Mouse (Mus musculus) hindbrain, embryonic 13.5 days (tissue): ENCODE data around the gene Fibp. TPM values are rescaled to one million over a fixed set of nuclear protein-coding genes. Genes with fewer than 3 reads are reported as not detected.

Source experiments
- ATAC-seq: fragments of 200-750 bp; cut with Nextera tagmentation; 2 replicates; pipeline ENCODE4 v1.8.0; 2017; ENCODE audit warnings: moderate TSS enrichment; ENCODE audit not compliant: low FRiP score
- H3K27ac ChIP-seq: fragments of 300-500 bp; sonication (generic); 2 replicates; pipeline ENCODE4 v1.5.1; 2015; ENCODE audit warnings: inconsistent platforms, mild to moderate bottlenecking, moderate library complexity
- H3K27me3 ChIP-seq: fragments of 300-500 bp; sonication (generic); 2 replicates; pipeline ENCODE4 v1.6.1; 2015; ENCODE audit warnings: mild to moderate bottlenecking, inconsistent platforms
- H3K36me3 ChIP-seq: fragments of 300-500 bp; sonication (generic); 2 replicates; pipeline ENCODE4 v1.6.1; 2015; ENCODE audit warnings: mild to moderate bottlenecking, inconsistent platforms
- H3K4me1 ChIP-seq: fragments of 300-500 bp; sonication (generic); replicated peaks from 2 replicates; pipeline ENCODE4 v1.6.1; 2015; ENCODE audit warnings: inconsistent platforms
- H3K4me2 ChIP-seq: fragments of 300-500 bp; sonication (generic); 2 replicates; pipeline ENCODE4 v1.6.1; 2015; ENCODE audit warnings: inconsistent platforms, mild to moderate bottlenecking, moderate library complexity
- H3K4me3 ChIP-seq: fragments of 300-500 bp; sonication (generic); 2 replicates; pipeline ENCODE4 v1.5.1; 2015; ENCODE audit warnings: mild to moderate bottlenecking, inconsistent platforms
- H3K9ac ChIP-seq: fragments of 300-500 bp; sonication (generic); 2 replicates; pipeline ENCODE4 v1.6.1; 2015; ENCODE audit warnings: mild to moderate bottlenecking, inconsistent platforms
- H3K9me3 ChIP-seq: fragments of 300-500 bp; sonication (generic); 2 replicates; pipeline ENCODE4 v1.6.1; 2016; ENCODE audit warnings: inconsistent platforms
- WGBS: fragments of 180-500 bp; shearing (Covaris S2); methylation state at CpG from one replicate; pipeline ENCODE4 v1.1.7; 2015; 5-methylcytosine and 5-hydroxymethylcytosine counted together
- polyA plus RNA-seq: library from polyadenylated mRNA; unstranded; fragments of >200 nt; fragmentation: Nextera tagmentation; extraction: Ambion mirVana; gene quantifications from 2 replicates; pipeline ENCODE4 v1.2.1, GENCODE M21; 2015

Fibp gene
- polyA plus RNA-seq, 1 experiment from 2014 or later: 169 TPM

DNA sequence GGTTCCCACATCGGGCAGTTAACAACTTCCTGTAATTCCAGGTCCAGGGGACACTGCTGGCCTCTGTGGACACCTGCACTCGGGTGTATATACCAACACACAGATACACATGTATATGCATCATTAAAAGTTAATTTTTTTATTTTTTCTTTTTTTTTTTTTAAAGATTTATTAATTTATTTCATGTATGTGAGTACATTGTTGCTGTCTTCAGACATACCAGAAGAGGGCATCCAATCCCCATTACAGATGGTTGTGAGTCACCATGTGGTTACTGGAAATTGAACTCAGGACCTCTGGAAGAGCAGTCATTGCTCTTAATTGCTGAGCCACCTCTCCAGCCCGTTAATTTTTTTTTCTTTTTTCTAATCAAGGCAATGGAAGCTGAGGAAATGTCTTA lies 12.4 kb downstream of the Fibp start:
- no peak overlapping the region for H3K4me3 ChIP-seq

DNA sequence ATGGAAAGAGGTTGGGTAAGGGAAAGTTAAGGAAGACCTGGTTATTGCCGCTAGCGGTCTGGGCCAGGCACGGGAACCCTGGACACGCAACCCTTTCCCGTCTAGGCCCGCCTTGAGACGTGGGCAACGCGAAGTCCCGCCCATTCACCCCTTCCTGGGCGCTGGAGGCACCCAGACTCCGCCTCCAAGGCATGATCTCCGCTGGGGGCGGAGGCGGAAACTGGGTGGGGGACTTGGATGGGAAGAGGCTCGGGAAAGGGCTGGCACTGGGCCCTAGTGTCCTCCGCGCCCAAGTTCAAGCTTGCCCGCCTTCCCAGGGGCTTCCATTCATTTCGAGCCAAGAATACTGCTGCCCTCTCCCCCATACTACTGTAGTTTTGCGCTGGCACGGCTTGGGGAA lies 13.3 kb downstream of the Fibp start, which contains the start of gene Efemp2:
Efemp2 (plus strand) TSS at position 235 of the 400 bp plus-strand sequence.
- Histone ChIP-seq H3K27ac (peak within 1 kb of the TSS; percentile 69), H3K9ac (peak within 1 kb of the TSS; percentile 86), H3K4me1 (peaks cover 28% of the 10 kb centered on the region), H3K27me3 (no peaks in the 10 kb centered on the region), H3K4me3 (peak within 1 kb of the TSS; percentile 58), H3K36me3 (peaks cover 11% of the 10 kb centered on the region), H3K4me2 (peak within 1 kb of the TSS; percentile 95), H3K9me3 (no peaks in the 10 kb centered on the region)
- ATAC-seq: peak; percentile 58
- WGBS: 3% methylated on average over 22 of the region's 22 CpGs

More for the DNA sequence above, 12.4 kb downstream of the Fibp start:
- Histone ChIP-seq H3K4me2 (no peak overlapping the region), H3K9ac (no peak overlapping the region), H3K27ac (no peak overlapping the region), H3K27me3 (no peaks in the 10 kb centered on the region), H3K36me3 (peaks cover 11% of the 10 kb centered on the region), H3K4me1 (peaks cover 28% of the 10 kb centered on the region), H3K9me3 (no peaks in the 10 kb centered on the region)
- 79% methylated on average over 3 of the region's 3 CpGs for WGBS
- ATAC-seq: no peak

DNA sequence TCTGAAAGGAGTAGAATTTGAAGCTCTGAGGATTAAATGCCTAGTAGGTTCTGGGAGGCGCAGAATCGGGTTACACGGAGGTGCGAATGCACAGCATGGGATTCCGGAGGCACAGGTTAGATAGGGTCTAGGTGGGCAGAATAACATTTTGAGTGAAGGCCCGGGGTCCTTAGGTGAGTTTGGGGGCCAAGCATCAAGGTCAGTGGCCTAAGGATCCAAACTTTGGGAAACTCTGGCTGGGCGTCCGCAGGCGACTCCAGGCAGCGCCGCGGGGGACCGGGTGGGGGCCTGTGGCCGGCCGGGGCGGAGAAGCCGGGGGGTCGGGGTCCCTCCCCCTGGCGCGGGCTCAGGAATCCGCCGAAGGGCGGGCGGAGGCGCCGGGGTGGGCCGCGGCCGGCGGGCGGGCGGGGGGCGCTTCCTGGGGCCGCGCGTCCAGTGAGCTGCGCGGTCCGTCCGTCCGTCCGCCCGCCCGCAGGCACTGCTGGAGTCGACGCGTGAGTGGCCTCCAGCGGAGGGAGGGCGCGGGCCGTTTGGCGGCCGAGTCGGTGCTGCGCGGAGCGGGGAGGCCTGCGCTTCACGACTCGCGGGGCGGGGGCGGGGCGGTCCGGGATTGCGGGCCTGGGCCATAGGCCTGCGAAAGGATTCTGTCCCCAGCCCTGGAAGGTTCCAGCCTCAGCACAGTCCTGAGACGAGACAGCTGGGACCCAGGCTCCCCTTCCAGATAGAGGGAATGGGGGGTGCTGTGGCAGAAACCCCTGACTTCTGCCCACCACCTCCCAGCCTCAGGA lies 14.1 kb downstream of the Fibp start:
- H3K4me3 ChIP-seq: peak overlapping the region; percentile 58
- WGBS: under 1% methylated on average over 46 of the region's 68 CpGs
- H3K27me3 ChIP-seq: no peaks in the 10 kb centered on the region
- H3K36me3 ChIP-seq: peaks cover 19% of the 10 kb centered on the region
- no peaks in the 10 kb centered on the region for H3K9me3 ChIP-seq
- H3K4me1 ChIP-seq: peaks cover 28% of the 10 kb centered on the region
- peak overlapping the region; percentile 69 for H3K27ac ChIP-seq
- peak overlapping the region; percentile 95 for H3K4me2 ChIP-seq
- H3K9ac ChIP-seq: peak overlapping the region; percentile 86
- ATAC-seq: peak; percentile 60

DNA sequence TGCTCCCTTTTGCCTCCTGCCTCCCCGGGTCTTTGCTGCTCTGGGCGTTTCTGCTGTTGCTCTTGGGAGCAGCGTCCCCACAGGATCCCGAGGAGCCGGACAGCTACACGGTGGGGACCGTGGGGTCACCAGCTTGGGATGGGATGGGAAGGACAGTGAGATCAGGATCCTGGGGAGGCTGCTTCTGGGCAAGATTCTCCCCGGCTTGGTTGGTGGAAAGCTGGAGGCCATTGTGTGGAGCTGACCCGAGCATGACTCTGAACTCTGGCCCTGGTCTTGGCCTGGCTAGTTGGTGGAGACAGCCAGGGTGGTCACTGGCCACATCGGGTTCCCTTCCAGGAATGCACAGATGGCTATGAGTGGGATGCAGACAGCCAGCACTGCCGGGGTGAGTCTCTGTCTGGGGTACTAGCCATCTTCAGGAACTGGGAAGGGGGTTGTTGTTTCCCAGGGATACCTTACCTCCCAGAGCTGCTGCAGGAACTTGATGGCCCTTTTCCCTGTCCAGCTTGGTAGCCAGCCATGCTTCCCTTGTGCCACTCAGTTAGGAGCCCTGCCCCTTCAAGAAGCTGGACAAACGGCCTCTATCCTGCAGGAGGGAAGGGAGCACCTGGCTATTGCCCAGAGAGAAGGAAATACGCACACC lies 14.8 kb downstream of the Fibp start:
- H3K4me1 ChIP-seq: peaks cover 28% of the 10 kb centered on the region
- no peak for ATAC-seq
- 22% methylated on average over 13 of the region's 13 CpGs for WGBS

DNA sequence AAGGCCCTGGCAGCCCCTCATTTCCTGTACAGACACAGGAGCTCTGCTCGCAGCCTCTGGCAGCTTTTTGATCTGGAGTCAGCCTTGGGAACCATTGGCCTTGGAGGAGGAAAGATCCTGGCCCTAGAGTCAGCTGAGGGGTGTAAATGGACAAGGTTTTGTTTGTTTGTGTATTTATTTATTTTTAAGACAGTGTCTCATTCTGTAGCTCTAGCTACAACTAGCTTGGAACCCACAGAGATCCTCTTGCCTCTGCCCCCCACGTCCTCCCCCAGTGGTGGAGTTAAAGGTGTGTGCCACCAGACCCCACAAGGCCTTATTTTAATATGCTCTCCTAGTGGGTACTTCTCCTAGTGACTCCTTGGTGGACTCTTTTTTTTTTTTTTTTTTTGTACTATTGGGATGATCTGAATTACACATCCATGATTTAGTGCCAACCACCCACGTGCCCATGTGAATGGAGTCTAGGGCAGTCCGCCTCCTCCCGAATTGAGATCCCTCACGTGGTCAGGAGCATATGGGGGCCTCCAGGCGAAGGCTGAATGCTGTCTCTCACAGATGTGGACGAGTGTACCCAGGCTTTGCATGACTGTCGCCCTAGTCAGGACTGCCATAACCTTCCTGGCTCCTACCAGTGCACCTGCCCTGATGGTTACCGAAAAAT lies 16.7 kb downstream of the Fibp start:
- Histone ChIP-seq H3K36me3 (peaks cover 44% of the 10 kb centered on the region), H3K4me3 (no peak overlapping the region), H3K27ac (no peak overlapping the region), H3K4me1 (peaks cover 24% of the 10 kb centered on the region), H3K4me2 (no peak overlapping the region), H3K27me3 (no peaks in the 10 kb centered on the region), H3K9ac (no peak overlapping the region), H3K9me3 (no peaks in the 10 kb centered on the region)
- ATAC-seq: no peak
- 87% methylated on average over 10 of the region's 10 CpGs for whole genome bisulfite sequencing

More for the DNA sequence above, 14.8 kb downstream of the Fibp start:
- Histone ChIP-seq H3K27me3 (no peaks in the 10 kb centered on the region), H3K27ac (peak overlapping the region; percentile 69), H3K9ac (peak overlapping the region; percentile 86), H3K4me2 (peak overlapping the region; percentile 95), H3K9me3 (no peaks in the 10 kb centered on the region), H3K36me3 (peaks cover 25% of the 10 kb centered on the region), H3K4me3 (peak overlapping the region; percentile 58)

DNA sequence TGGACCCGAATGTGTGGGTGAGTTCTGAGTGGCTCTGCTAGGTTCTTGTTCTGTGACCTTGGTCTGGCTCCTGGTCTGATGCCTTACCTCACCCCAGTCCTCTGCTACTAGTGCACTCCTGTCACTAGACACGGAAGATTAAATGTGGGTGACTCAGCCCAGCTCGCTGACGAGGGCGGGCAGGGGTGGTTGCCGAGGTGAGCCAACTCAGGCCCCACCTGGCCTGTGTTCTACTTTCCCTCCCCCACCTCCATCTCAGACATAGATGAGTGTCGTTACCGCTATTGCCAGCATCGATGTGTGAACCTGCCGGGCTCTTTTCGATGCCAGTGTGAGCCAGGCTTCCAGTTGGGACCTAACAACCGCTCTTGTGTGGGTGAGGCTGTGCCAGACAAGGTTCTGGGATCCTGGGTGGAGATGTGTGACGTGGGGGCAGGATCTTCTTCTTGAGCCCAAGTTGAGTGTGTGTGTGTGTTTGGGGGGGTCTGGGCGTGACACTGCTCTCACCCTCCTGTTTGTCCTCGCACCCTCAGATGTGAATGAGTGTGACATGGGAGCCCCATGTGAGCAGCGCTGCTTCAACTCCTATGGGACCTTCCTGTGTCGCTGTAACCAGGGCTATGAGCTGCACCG lies 17.4 kb downstream of the Fibp start:
- Histone ChIP-seq H3K36me3 (peaks cover 51% of the 10 kb centered on the region), H3K4me2 (no peak overlapping the region), H3K27ac (no peak overlapping the region), H3K4me1 (peaks cover 24% of the 10 kb centered on the region), H3K9me3 (no peaks in the 10 kb centered on the region), H3K27me3 (no peaks in the 10 kb centered on the region), H3K9ac (no peak overlapping the region), H3K4me3 (no peak overlapping the region)
- 92% methylated on average over 18 of the region's 18 CpGs for WGBS
- ATAC-seq: no peak

DNA sequence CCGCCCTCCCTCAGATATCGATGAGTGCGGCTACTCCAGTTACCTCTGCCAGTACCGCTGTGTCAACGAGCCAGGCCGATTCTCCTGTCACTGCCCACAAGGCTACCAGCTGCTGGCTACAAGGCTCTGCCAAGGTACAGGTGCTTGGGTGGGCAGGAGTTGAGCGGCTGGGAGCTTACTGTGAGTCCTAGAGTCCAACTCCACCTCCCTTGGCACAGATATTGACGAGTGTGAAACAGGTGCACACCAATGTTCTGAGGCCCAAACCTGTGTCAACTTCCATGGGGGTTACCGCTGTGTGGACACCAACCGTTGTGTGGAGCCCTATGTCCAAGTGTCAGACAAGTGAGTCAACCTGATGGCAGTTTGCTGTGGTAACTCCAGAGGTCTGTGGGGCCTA lies 19.6 kb downstream of the Fibp start:
- ATAC-seq: no peak
- H3K4me3 ChIP-seq: no peak overlapping the region
- 96% methylated on average over 10 of the region's 10 CpGs for WGBS
- H3K27me3 ChIP-seq: no peaks in the 10 kb centered on the region
- H3K9me3 ChIP-seq: no peaks in the 10 kb centered on the region
- H3K9ac ChIP-seq: no peak overlapping the region
- H3K27ac ChIP-seq: no peak overlapping the region
- H3K36me3 ChIP-seq: peaks cover 73% of the 10 kb centered on the region
- no peak overlapping the region for H3K4me2 ChIP-seq
- peaks cover 11% of the 10 kb centered on the region for H3K4me1 ChIP-seq

DNA sequence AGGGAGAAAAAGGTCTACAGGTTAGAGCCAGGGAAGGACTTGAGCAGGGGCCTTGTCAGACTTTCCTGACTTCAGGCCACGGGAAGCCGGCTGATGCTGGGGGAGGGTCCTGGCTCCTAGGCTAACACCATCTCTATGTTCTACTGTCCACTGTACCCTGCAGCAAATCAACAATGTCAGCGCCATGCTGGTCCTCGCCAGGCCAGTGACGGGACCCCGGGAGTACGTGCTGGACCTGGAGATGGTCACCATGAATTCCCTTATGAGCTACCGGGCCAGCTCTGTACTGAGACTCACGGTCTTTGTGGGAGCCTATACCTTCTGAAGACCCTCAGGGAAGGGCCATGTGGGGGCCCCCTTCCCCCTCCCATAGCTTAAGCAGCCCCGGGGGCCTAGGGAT lies 21.0 kb downstream of the Fibp start:
- Histone ChIP-seq H3K4me2 (no peak overlapping the region), H3K9me3 (no peaks in the 10 kb centered on the region), H3K27ac (no peak overlapping the region), H3K27me3 (no peaks in the 10 kb centered on the region), H3K36me3 (peaks cover 87% of the 10 kb centered on the region), H3K4me1 (peaks cover 2% of the 10 kb centered on the region; the same call in 1 of the 2 replicates), H3K4me3 (no peak overlapping the region), H3K9ac (no peak overlapping the region)
- 90% methylated on average over 10 of the region's 10 CpGs for WGBS
- ATAC-seq: no peak

DNA sequence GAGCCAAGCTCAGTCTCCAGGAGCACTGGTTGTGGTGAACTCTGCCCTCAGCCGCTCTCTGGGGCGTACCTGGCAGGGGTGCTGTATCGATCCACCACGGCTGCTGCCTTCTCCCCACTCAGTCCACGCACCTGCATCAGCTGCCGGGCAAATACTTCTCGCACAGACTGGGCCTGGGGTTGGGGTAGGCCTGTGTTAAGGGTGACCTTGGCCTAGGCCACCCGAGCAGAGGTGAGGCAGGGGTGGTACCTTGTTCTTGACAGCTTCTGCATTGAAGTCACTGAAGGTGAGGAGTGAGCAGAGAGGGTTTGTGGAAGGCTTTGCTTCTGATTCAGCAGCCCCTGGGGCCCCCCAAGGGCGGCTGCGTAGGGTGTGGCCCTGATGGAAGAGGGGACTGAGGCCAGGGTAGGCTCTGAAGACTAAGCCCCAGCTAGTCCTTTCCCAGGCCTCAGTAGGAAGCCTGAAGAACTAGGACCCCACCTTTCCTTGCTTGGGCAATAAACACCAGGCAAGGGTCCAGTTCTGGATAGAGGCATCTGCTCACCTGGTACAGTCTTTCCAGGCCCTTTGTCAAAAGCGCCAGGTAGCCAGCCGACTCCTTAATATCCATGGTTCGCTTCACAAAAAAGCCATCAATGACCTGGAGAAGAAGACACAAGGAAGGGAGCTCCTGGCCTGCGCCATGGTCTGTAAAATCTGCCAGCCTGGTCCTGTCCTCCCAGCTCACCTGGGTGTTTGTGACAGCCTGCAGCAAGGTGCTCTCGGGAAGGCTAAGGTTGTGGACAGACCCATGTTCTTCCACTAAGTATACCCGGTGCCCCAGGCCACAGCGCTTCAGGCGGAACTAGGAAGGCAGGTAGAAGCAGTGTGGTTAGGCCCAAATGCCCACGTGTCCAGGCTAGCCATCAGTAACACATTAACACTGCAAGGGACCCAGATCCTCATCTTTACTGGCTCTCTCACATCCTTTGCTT lies 23.3 kb downstream of the Fibp start:
- Histone ChIP-seq H3K4me1 (peaks cover 21% of the 10 kb centered on the region), H3K27ac (no peak overlapping the region), H3K36me3 (peaks cover 76% of the 10 kb centered on the region), H3K9me3 (no peaks in the 10 kb centered on the region), H3K4me3 (no peak overlapping the region), H3K9ac (no peak overlapping the region), H3K4me2 (no peak overlapping the region), H3K27me3 (no peaks in the 10 kb centered on the region)
- no peak for ATAC-seq
- WGBS: 95% methylated on average over 19 of the region's 19 CpGs

DNA sequence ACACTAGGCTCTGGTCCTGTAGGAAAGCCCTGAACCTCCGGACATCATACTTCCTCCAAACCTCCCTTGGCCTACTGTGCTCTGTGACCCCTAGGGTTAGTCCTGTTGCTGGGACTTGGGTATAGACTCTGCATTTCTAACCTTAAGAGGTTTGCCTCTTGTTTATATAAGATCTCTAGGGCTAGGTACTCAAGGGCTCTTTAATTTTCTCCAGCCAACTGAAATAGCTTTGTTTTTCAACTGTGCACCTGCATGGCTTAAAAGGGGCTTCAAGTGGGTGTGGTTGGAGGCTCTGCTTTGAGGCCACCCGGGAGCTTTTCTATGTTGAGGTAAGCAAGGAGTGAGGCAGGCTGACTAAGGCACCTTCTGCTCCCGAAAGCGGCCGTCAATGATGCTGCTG lies 24.1 kb downstream of the Fibp start:
- Histone ChIP-seq H3K4me3 (no peak overlapping the region), H3K4me1 (peaks cover 29% of the 10 kb centered on the region), H3K9me3 (no peaks in the 10 kb centered on the region), H3K27me3 (no peaks in the 10 kb centered on the region), H3K4me2 (no peak overlapping the region), H3K9ac (no peak overlapping the region), H3K27ac (no peak overlapping the region), H3K36me3 (peaks cover 68% of the 10 kb centered on the region)
- no peak for ATAC-seq
- WGBS: 91% methylated on average over 5 of the region's 5 CpGs

DNA sequence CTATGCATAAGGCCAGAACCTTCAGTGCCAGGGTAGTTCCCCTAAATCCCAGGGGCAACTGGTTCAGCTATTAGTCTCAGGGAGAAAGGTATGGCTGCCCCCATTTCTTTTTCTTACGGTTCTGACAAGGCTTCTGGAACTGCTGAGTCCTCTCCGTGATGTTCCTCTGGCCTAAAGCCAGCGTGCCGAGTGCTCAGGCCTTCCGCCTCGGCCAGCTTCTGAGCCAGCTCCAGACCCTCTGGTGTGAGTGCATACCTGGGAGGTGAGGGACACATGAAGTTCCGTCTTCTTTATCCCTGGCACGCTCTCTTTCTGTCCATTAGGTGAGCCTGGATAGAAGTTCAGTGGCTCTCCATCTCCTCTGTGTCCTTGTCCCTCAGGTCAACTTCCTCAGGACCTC lies 25.0 kb downstream of the Fibp start:
- Histone ChIP-seq H3K36me3 (peaks cover 60% of the 10 kb centered on the region), H3K4me3 (no peak overlapping the region), H3K4me1 (peaks cover 29% of the 10 kb centered on the region), H3K27me3 (no peaks in the 10 kb centered on the region), H3K9me3 (no peaks in the 10 kb centered on the region), H3K27ac (no peak overlapping the region), H3K4me2 (no peak overlapping the region), H3K9ac (no peak overlapping the region)
- ATAC-seq: no peak
- 94% methylated on average over 8 of the region's 8 CpGs for WGBS
